Mouse (Mus musculus): Measurements from ENCODE around the gene Stx1a. TPM values are rescaled to one million over a fixed set of nuclear protein-coding genes. Genes with fewer than 3 reads are reported as not detected.
"Not testable (repeated sequence)": the region's sequence is repeated elsewhere in the genome, so short reads cannot be mapped to it uniquely, and the experiment has no call there.

Stx1a gene
- polyA plus RNA-seq, 1 experiment = 12.1 TPM

GRCm38 (mm10) chr5:135035608-135036359 is 12.5 kb downstream of the Stx1a start:
- H3K27me3 ChIP-seq (ENCODE audit: control insufficient read depth, insufficient read depth, low read length) = no peaks in the 10 kb centered on the region
- H3K27ac ChIP-seq (ENCODE audit: insufficient read depth, low read length) = no peak overlapping the region
- TF ChIP-seq CTCF (IDR thresholded peaks at IDR 0.05; ENCODE audit: borderline replicate concordance, insufficient read depth, low read depth, low read length) (no peak), POLR2A (IDR thresholded peaks at IDR 0.05; ENCODE audit: borderline replicate concordance, insufficient read depth, low read length) (no peak)
- 67% methylated on average over 18 of the region's 18 CpGs for WGBS
- no peak for DNase-seq
- no peaks in the 10 kb centered on the region for H3K4me1 ChIP-seq (ENCODE audit: control insufficient read depth, insufficient read depth, low read length)
- no peak overlapping the region for H3K4me3 ChIP-seq (replicated peaks; ENCODE audit: insufficient read depth, low read depth, low read length)

GRCm38 (mm10) chr5:135037946-135038345 is 14.7 kb downstream of the Stx1a start:
- no peak for TF ChIP-seq POLR2A (IDR thresholded peaks at IDR 0.05; ENCODE audit: borderline replicate concordance, insufficient read depth, low read length)
- no peak for TF ChIP-seq CTCF (IDR thresholded peaks at IDR 0.05; ENCODE audit: borderline replicate concordance, insufficient read depth, low read depth, low read length)
- DNase-seq = peak in 1 of 2 experiments; percentile 47
- 13% methylated on average over 3 of the region's 3 CpGs for WGBS
- H3K27ac ChIP-seq (ENCODE audit: insufficient read depth, low read length) = no peak overlapping the region
- no peaks in the 10 kb centered on the region for H3K27me3 ChIP-seq (ENCODE audit: control insufficient read depth, insufficient read depth, low read length)
- H3K4me1 ChIP-seq (ENCODE audit: control insufficient read depth, insufficient read depth, low read length) = no peaks in the 10 kb centered on the region
- no peak overlapping the region for H3K4me3 ChIP-seq (replicated peaks; ENCODE audit: insufficient read depth, low read depth, low read length)

GRCm38 (mm10) chr5:135039541-135039940 is 16.3 kb downstream of the Stx1a start:
- no peaks in the 10 kb centered on the region for H3K4me1 ChIP-seq (ENCODE audit: control insufficient read depth, insufficient read depth, low read length)
- H3K27me3 ChIP-seq (ENCODE audit: control insufficient read depth, insufficient read depth, low read length) = no peaks in the 10 kb centered on the region
- no peak overlapping the region for H3K27ac ChIP-seq (ENCODE audit: insufficient read depth, low read length)
- TF ChIP-seq POLR2A (IDR thresholded peaks at IDR 0.05; ENCODE audit: borderline replicate concordance, insufficient read depth, low read length) = no peak
- no peak for TF ChIP-seq CTCF (IDR thresholded peaks at IDR 0.05; ENCODE audit: borderline replicate concordance, insufficient read depth, low read depth, low read length)
- H3K4me3 ChIP-seq (replicated peaks; ENCODE audit: insufficient read depth, low read depth, low read length) = no peak overlapping the region
- 84% methylated on average over 9 of the region's 9 CpGs for WGBS
- no peak for DNase-seq

GRCm38 (mm10) chr5:135040059-135040458 is 16.8 kb downstream of the Stx1a start:
- no peak for TF ChIP-seq POLR2A (IDR thresholded peaks at IDR 0.05; ENCODE audit: borderline replicate concordance, insufficient read depth, low read length)
- DNase-seq = no peak
- Histone ChIP-seq H3K4me1 (ENCODE audit: control insufficient read depth, insufficient read depth, low read length) (no peaks in the 10 kb centered on the region), H3K27ac (ENCODE audit: insufficient read depth, low read length) (no peak overlapping the region), H3K27me3 (ENCODE audit: control insufficient read depth, insufficient read depth, low read length) (no peaks in the 10 kb centered on the region), H3K4me3 (replicated peaks; ENCODE audit: insufficient read depth, low read depth, low read length) (no peak overlapping the region)
- 37% methylated on average over 6 of the region's 6 CpGs for WGBS

GRCm38 (mm10) chr5:135040777-135041176 is 17.5 kb downstream of the Stx1a start:
- 72% methylated on average over 11 of the region's 11 CpGs for WGBS
- Histone ChIP-seq H3K4me3 (replicated peaks; ENCODE audit: insufficient read depth, low read depth, low read length) (no peak overlapping the region), H3K4me1 (ENCODE audit: control insufficient read depth, insufficient read depth, low read length) (no peaks in the 10 kb centered on the region), H3K27me3 (ENCODE audit: control insufficient read depth, insufficient read depth, low read length) (no peaks in the 10 kb centered on the region), H3K27ac (ENCODE audit: insufficient read depth, low read length) (no peak overlapping the region)
- no peak for DNase-seq
- no peak for TF ChIP-seq POLR2A (IDR thresholded peaks at IDR 0.05; ENCODE audit: borderline replicate concordance, insufficient read depth, low read length)
- no peak for TF ChIP-seq CTCF (IDR thresholded peaks at IDR 0.05; ENCODE audit: borderline replicate concordance, insufficient read depth, low read depth, low read length)

GRCm38 (mm10) chr5:135042105-135042788 is 19.0 kb downstream of the Stx1a start:
- DNase-seq = no peak
- WGBS = 38% methylated on average over 21 of the region's 21 CpGs
- TF ChIP-seq CTCF (IDR thresholded peaks at IDR 0.05; ENCODE audit: borderline replicate concordance, insufficient read depth, low read depth, low read length) (no peak), POLR2A (IDR thresholded peaks at IDR 0.05; ENCODE audit: borderline replicate concordance, insufficient read depth, low read length) (no peak)
- H3K27me3 ChIP-seq (ENCODE audit: control insufficient read depth, insufficient read depth, low read length) = no peaks in the 10 kb centered on the region
- no peak overlapping the region for H3K4me3 ChIP-seq (replicated peaks; ENCODE audit: insufficient read depth, low read depth, low read length)
- H3K4me1 ChIP-seq (ENCODE audit: control insufficient read depth, insufficient read depth, low read length) = no peaks in the 10 kb centered on the region
- H3K27ac ChIP-seq (ENCODE audit: insufficient read depth, low read length) = no peak overlapping the region

GRCm38 (mm10) chr5:135044575-135044974 is 21.3 kb downstream of the Stx1a start:
- no peak for DNase-seq
- H3K4me3 ChIP-seq (replicated peaks; ENCODE audit: insufficient read depth, low read depth, low read length) = no peak overlapping the region
- no peak overlapping the region for H3K27ac ChIP-seq (ENCODE audit: insufficient read depth, low read length)
- no peaks in the 10 kb centered on the region for H3K4me1 ChIP-seq (ENCODE audit: control insufficient read depth, insufficient read depth, low read length)
- H3K27me3 ChIP-seq (ENCODE audit: control insufficient read depth, insufficient read depth, low read length) = no peaks in the 10 kb centered on the region
- 79% methylated on average over 3 of the region's 3 CpGs for WGBS
- TF ChIP-seq POLR2A (IDR thresholded peaks at IDR 0.05; ENCODE audit: borderline replicate concordance, insufficient read depth, low read length) = no peak
- TF ChIP-seq CTCF (IDR thresholded peaks at IDR 0.05; ENCODE audit: borderline replicate concordance, insufficient read depth, low read depth, low read length) = no peak

GRCm38 (mm10) chr5:135048539-135048938 is 25.3 kb downstream of the Stx1a start:
- Histone ChIP-seq H3K4me3 (replicated peaks; ENCODE audit: insufficient read depth, low read depth, low read length) (no peak overlapping the region), H3K4me1 (ENCODE audit: control insufficient read depth, insufficient read depth, low read length) (no peaks in the 10 kb centered on the region), H3K27ac (ENCODE audit: insufficient read depth, low read length) (no peak overlapping the region), H3K27me3 (ENCODE audit: control insufficient read depth, insufficient read depth, low read length) (no peaks in the 10 kb centered on the region)
- DNase-seq = no peak
- TF ChIP-seq CTCF (IDR thresholded peaks at IDR 0.05; ENCODE audit: borderline replicate concordance, insufficient read depth, low read depth, low read length) (no peak), POLR2A (IDR thresholded peaks at IDR 0.05; ENCODE audit: borderline replicate concordance, insufficient read depth, low read length) (no peak)
- 88% methylated on average over 5 of the region's 5 CpGs for WGBS

- H3K4me1 ChIP-seq (ENCODE audit: control insufficient read depth, insufficient read depth, low read length); H3K27ac ChIP-seq (ENCODE audit: insufficient read depth, low read length); H3K27me3 ChIP-seq (ENCODE audit: control insufficient read depth, insufficient read depth, low read length); DNase-seq; H3K4me3 ChIP-seq (replicated peaks; ENCODE audit: insufficient read depth, low read depth, low read length): not testable (repeated sequence)
- 87% methylated on average over 6 of the region's 6 CpGs for WGBS
Measured at GRCm38 (mm10) chr5:135049268-135049667, 26.0 kb downstream of the Stx1a start.
